ENCODE assay signal across 9 mouse cellular contexts in genomic region chr2:25460135-25460534, GRCm38 (mm10). TPM values are rescaled to one million over a fixed set of nuclear protein-coding genes. Genes with fewer than 3 reads are reported as not detected.
DNase-seq lines count a peak whose midpoint lies in the region; ATAC-seq and TF ChIP-seq lines count a peak whose summit lies in the region.
"Had no signal": no experiment of that assay in that cellular context is flagged by ENCODE, and none has a peak within 500 bp of the region (broad histone marks: within the 10 kb centered on the region; RNA-seq: fewer than 3 reads in every experiment).

No protein-coding gene starts in this region.

- peak overlapping the region; percentile 50 for H3ac ChIP-seq in C2C12 (ENCODE audit: control insufficient read depth, insufficient read length, low read depth)

- 32% methylated on average over 5 of the region's 5 CpGs for WGBS in heart, embryonic 11.5 days (ENCODE audit: insufficient replicate concordance)
- 36% methylated on average over 5 of the region's 5 CpGs for WGBS in embryonic facial prominence, embryonic 13.5 days
- 22% methylated on average over 5 of the region's 5 CpGs for WGBS in hindbrain, postnatal 0 days
- 33% methylated on average over 5 of the region's 5 CpGs for WGBS in liver, postnatal 0 days (ENCODE audit: insufficient replicate concordance)

- H3K27ac ChIP-seq in heart, embryonic 11.5 days (ENCODE audit: low read depth, low read length): peak overlapping the region; percentile 88; the same call in 1 of the 2 replicates
- peak overlapping the region; percentile 85; the same call in 1 of the 2 replicates for H3K27ac ChIP-seq in embryonic facial prominence, embryonic 13.5 days
- H3K27ac ChIP-seq in hindbrain, postnatal 0 days: peak overlapping the region; percentile 94
- H3K27ac ChIP-seq in liver, postnatal 0 days (ENCODE audit: low read depth): peak overlapping the region; percentile 71

- ATAC-seq in heart, embryonic 11.5 days (replicated peaks; ENCODE audit: insufficient number of reproducible peaks, low FRiP score, low TSS enrichment): no peak
- ATAC-seq in embryonic facial prominence, embryonic 13.5 days (ENCODE audit: insufficient number of reproducible peaks, insufficient read depth, low FRiP score, low TSS enrichment, low read depth): no peak
- peak; percentile 22 for ATAC-seq in hindbrain, postnatal 0 days
- no peak for ATAC-seq in liver, postnatal 0 days
- no peak for ATAC-seq in CD4-positive, CD25-positive, alpha-beta regulatory T cell, adult 4 months

- no peaks in the 10 kb centered on the region for H3K9me3 ChIP-seq in heart, embryonic 11.5 days (replicated peaks; ENCODE audit: control insufficient read depth, low read length)
- no peaks in the 10 kb centered on the region for H3K9me3 ChIP-seq in embryonic facial prominence, embryonic 13.5 days
- no peaks in the 10 kb centered on the region for H3K9me3 ChIP-seq in hindbrain, postnatal 0 days (ENCODE audit: low read length)
- H3K9me3 ChIP-seq in liver, postnatal 0 days (ENCODE audit: low read length): no peaks in the 10 kb centered on the region

- no peak for TF ChIP-seq CTCF in C2C12 (IDR thresholded peaks at IDR 0.05; ENCODE audit: control insufficient read depth, insufficient read depth, insufficient read length)
- no peak for TF ChIP-seq CTCF in hindbrain, postnatal 0 days (IDR thresholded peaks at IDR 0.05; ENCODE audit: low read depth)
- no peak for TF ChIP-seq CTCF in liver, postnatal 0 days (IDR thresholded peaks at IDR 0.05; ENCODE audit: low read depth)

- peaks cover 13% of the 10 kb centered on the region for H3K4me1 ChIP-seq in heart, embryonic 11.5 days (ENCODE audit: control insufficient read depth, insufficient read depth, low read length)
- peaks cover 21% of the 10 kb centered on the region for H3K4me1 ChIP-seq in embryonic facial prominence, embryonic 13.5 days
- peaks cover 17% of the 10 kb centered on the region for H3K4me1 ChIP-seq in hindbrain, postnatal 0 days (ENCODE audit: insufficient read depth, low read length)
- peaks cover 25% of the 10 kb centered on the region for H3K4me1 ChIP-seq in liver, postnatal 0 days (ENCODE audit: insufficient read depth)

- no peaks in the 10 kb centered on the region for H3K27me3 ChIP-seq in heart, embryonic 11.5 days (ENCODE audit: control insufficient read depth, insufficient read depth, low read length)
- H3K27me3 ChIP-seq in C2C12 (ENCODE audit: control insufficient read depth, insufficient read depth, insufficient read length): no peaks in the 10 kb centered on the region
- no peaks in the 10 kb centered on the region for H3K27me3 ChIP-seq in embryonic facial prominence, embryonic 13.5 days
- H3K27me3 ChIP-seq in hindbrain, postnatal 0 days (ENCODE audit: insufficient read depth, low read length): no peaks in the 10 kb centered on the region
- H3K27me3 ChIP-seq in liver, postnatal 0 days (ENCODE audit: insufficient read depth, low read length): no peaks in the 10 kb centered on the region

- H3K79me2 ChIP-seq in C2C12 (ENCODE audit: control insufficient read depth, insufficient read depth): peaks cover 7% of the 10 kb centered on the region

- no peak for TF ChIP-seq EP300 in liver, postnatal 0 days (IDR thresholded peaks at IDR 0.05; ENCODE audit: low read depth)

- intact Hi-C loops in heart, postnatal 25 days (cut with DNase I): no loop called here

- no peaks in the 10 kb centered on the region for H3K36me3 ChIP-seq in heart, embryonic 11.5 days (ENCODE audit: control insufficient read depth, insufficient read depth, low read length)
- H3K36me3 ChIP-seq in C2C12 (ENCODE audit: control insufficient read depth, insufficient read depth): no peaks in the 10 kb centered on the region
- H3K36me3 ChIP-seq in embryonic facial prominence, embryonic 13.5 days: peaks cover 24% of the 10 kb centered on the region
- peaks cover 18% of the 10 kb centered on the region; the same call in 1 of the 2 replicates for H3K36me3 ChIP-seq in hindbrain, postnatal 0 days (ENCODE audit: insufficient read depth, low read length)
- 0 out of 2 replicates have a peak, but pooled peaks cover 9% of the 10 kb centered on the region for H3K36me3 ChIP-seq in liver, postnatal 0 days (replicated peaks; ENCODE audit: insufficient read depth, low read length)

- peak overlapping the region; percentile 83 for H3K9ac ChIP-seq in heart, embryonic 11.5 days (ENCODE audit: low read depth, low read length)
- H3K9ac ChIP-seq in embryonic facial prominence, embryonic 13.5 days: peak overlapping the region; percentile 81
- peak overlapping the region; percentile 70 for H3K9ac ChIP-seq in hindbrain, postnatal 0 days (replicated peaks; ENCODE audit: low read length)
- H3K9ac ChIP-seq in liver, postnatal 0 days (replicated peaks): peak overlapping the region; percentile 50

- peak overlapping the region; percentile 93 for H3K4me2 ChIP-seq in heart, embryonic 11.5 days
- H3K4me2 ChIP-seq in embryonic facial prominence, embryonic 13.5 days: peak overlapping the region; percentile 87
- peak overlapping the region; percentile 75 for H3K4me2 ChIP-seq in hindbrain, postnatal 0 days (ENCODE audit: low read depth, low read length)
- H3K4me2 ChIP-seq in liver, postnatal 0 days (ENCODE audit: low read depth, low read length): peak overlapping the region; percentile 74

- DNase-seq in heart, postnatal 25 days (ENCODE audit: low spot score): no peak
- DNase-seq in hindbrain, postnatal 0 days (ENCODE audit: low spot score): peak; percentile 60
- DNase-seq in liver, postnatal 0 days: no peak
- no peak for DNase-seq in thymus, postnatal 36 days

- peak overlapping the region; percentile 79 for H3K4me3 ChIP-seq in heart, embryonic 11.5 days (ENCODE audit: low read depth, low read length)
- peak overlapping the region; percentile 54 for H3K4me3 ChIP-seq in C2C12 (ENCODE audit: insufficient read depth, poor library complexity, severe bottlenecking)
- H3K4me3 ChIP-seq in embryonic facial prominence, embryonic 13.5 days: peak overlapping the region; percentile 72
- peak overlapping the region; percentile 72 for H3K4me3 ChIP-seq in hindbrain, postnatal 0 days (ENCODE audit: low read length)
- peak overlapping the region; percentile 54 for H3K4me3 ChIP-seq in liver, postnatal 0 days (ENCODE audit: low read depth, low read length)

- H3K79me3 ChIP-seq in C2C12 (ENCODE audit: low read depth): no peaks in the 10 kb centered on the region

TF ChIP-seq in C2C12, 6 proteins besides CTCF, POLR2A, EP300 and RAD21 (continues in another document):
- no peak for TF ChIP-seq CEBPB (IDR thresholded peaks at IDR 0.05; ENCODE audit: low read depth)

RNA-seq across cellular contexts. Expression of gene Paxx, which starts 0.8 kb away (rescaled TPM):
- 16.5 and 20.0 TPM in 2 replicates for polyA plus RNA-seq in heart, embryonic 11.5 days (2014; fragmentation: Nextera tagmentation; extraction: Ambion mirVana)
- 10 to 100 TPM; 17.4 to 20.8 TPM for total RNA-seq in heart, postnatal 25 days (2021)
- polyA plus RNA-seq in C2C12 (2012; fragmentation: generic; extraction: Trizol): 12.3 TPM
- polyA plus RNA-seq in embryonic facial prominence, embryonic 13.5 days (2015; fragmentation: Nextera tagmentation; extraction: Ambion mirVana): 29.4 and 35.9 TPM in 2 replicates
- 183 and 187 TPM in 2 replicates for total RNA-seq in hindbrain, postnatal 0 days (2014; rRNA removed)
- 141 and 145 TPM in 2 replicates for polyA plus RNA-seq in hindbrain, postnatal 0 days (2015; fragmentation: Nextera tagmentation; extraction: Ambion mirVana)
- polyA plus RNA-seq in liver, postnatal 0 days (2015; fragmentation: Nextera tagmentation; extraction: Ambion mirVana): 14.7 and 17.1 TPM in 2 replicates
- 100 to 1,000 TPM in 1 of 2 experiments, 10 to 100 TPM in 1; 74.7 to 102 TPM for polyA plus RNA-seq in CD4-positive, CD25-positive, alpha-beta regulatory T cell, adult 4 months (2017; shearing (Covaris generic))

RNA-seq across cellular contexts. Expression of gene Clic3, which starts 3.5 kb away (rescaled TPM):
- polyA plus RNA-seq in heart, embryonic 11.5 days (2014; fragmentation: Nextera tagmentation; extraction: Ambion mirVana): 0.47 and 0.83 TPM in 2 replicates
- 1 to 10 TPM; 2.4 to 3.6 TPM for total RNA-seq in heart, postnatal 25 days (2021)
- polyA plus RNA-seq in C2C12 (2012; fragmentation: generic; extraction: Trizol): 0.15 TPM
- 5.0 and 7.2 TPM in 2 replicates for polyA plus RNA-seq in embryonic facial prominence, embryonic 13.5 days (2015; fragmentation: Nextera tagmentation; extraction: Ambion mirVana)
- 0.97 and 3.9 TPM in 2 replicates for total RNA-seq in hindbrain, postnatal 0 days (2014; rRNA removed)
- polyA plus RNA-seq in hindbrain, postnatal 0 days (2015; fragmentation: Nextera tagmentation; extraction: Ambion mirVana): 4.1 and 4.8 TPM in 2 replicates
- polyA plus RNA-seq in liver, postnatal 0 days (2015; fragmentation: Nextera tagmentation; extraction: Ambion mirVana): 0.77 and 1.4 TPM in 2 replicates
- 1 to 10 TPM; 1.2 to 2.2 TPM for polyA plus RNA-seq in CD4-positive, CD25-positive, alpha-beta regulatory T cell, adult 4 months (2017; shearing (Covaris generic))

RNA-seq across cellular contexts. Expression of gene Ptgds, which starts 9.7 kb away (rescaled TPM):
- polyA plus RNA-seq in heart, embryonic 11.5 days (2014; fragmentation: Nextera tagmentation; extraction: Ambion mirVana): 0.66 and 1.1 TPM in 2 replicates
- total RNA-seq in heart, postnatal 25 days (2021): 100 to 1,000 TPM; 117 to 160 TPM
- polyA plus RNA-seq in C2C12 (2012; fragmentation: generic; extraction: Trizol): not detected
- 1.3 and 2.8 TPM in 2 replicates for polyA plus RNA-seq in embryonic facial prominence, embryonic 13.5 days (2015; fragmentation: Nextera tagmentation; extraction: Ambion mirVana)
- 1,517 and 2,498 TPM in 2 replicates for total RNA-seq in hindbrain, postnatal 0 days (2014; rRNA removed)
- 2,872 and 3,193 TPM in 2 replicates for polyA plus RNA-seq in hindbrain, postnatal 0 days (2015; fragmentation: Nextera tagmentation; extraction: Ambion mirVana)
- polyA plus RNA-seq in liver, postnatal 0 days (2015; fragmentation: Nextera tagmentation; extraction: Ambion mirVana): 0.83 and 1.0 TPM in 2 replicates
- not detected for polyA plus RNA-seq in CD4-positive, CD25-positive, alpha-beta regulatory T cell, adult 4 months (2017; shearing (Covaris generic))

RNA-seq across cellular contexts. Expression of gene Abca2, which starts 31.6 kb away (rescaled TPM):
- 2.0 and 3.4 TPM in 2 replicates for polyA plus RNA-seq in heart, embryonic 11.5 days (2014; fragmentation: Nextera tagmentation; extraction: Ambion mirVana)
- 10 to 100 TPM; 31.2 to 36.2 TPM for total RNA-seq in heart, postnatal 25 days (2021)
- polyA plus RNA-seq in C2C12 (2012; fragmentation: generic; extraction: Trizol): 4.2 TPM
- 2.9 and 4.0 TPM in 2 replicates for polyA plus RNA-seq in embryonic facial prominence, embryonic 13.5 days (2015; fragmentation: Nextera tagmentation; extraction: Ambion mirVana)
- 84.6 and 94.9 TPM in 2 replicates for total RNA-seq in hindbrain, postnatal 0 days (2014; rRNA removed)
- polyA plus RNA-seq in hindbrain, postnatal 0 days (2015; fragmentation: Nextera tagmentation; extraction: Ambion mirVana): 10.7 and 12.5 TPM in 2 replicates
- 0.71 and 0.87 TPM in 2 replicates for polyA plus RNA-seq in liver, postnatal 0 days (2015; fragmentation: Nextera tagmentation; extraction: Ambion mirVana)
- 10 to 100 TPM; 31.9 to 45.3 TPM for polyA plus RNA-seq in CD4-positive, CD25-positive, alpha-beta regulatory T cell, adult 4 months (2017; shearing (Covaris generic))

RNA-seq across cellular contexts. Expression of gene Lcn12, which starts 33.6 kb away (rescaled TPM):
- not detected in 2 replicates for polyA plus RNA-seq in heart, embryonic 11.5 days (2014; fragmentation: Nextera tagmentation; extraction: Ambion mirVana)
- total RNA-seq in heart, postnatal 25 days (2021): not detected
- not detected for polyA plus RNA-seq in C2C12 (2012; fragmentation: generic; extraction: Trizol)
- not detected in 2 replicates for polyA plus RNA-seq in embryonic facial prominence, embryonic 13.5 days (2015; fragmentation: Nextera tagmentation; extraction: Ambion mirVana)
- total RNA-seq in hindbrain, postnatal 0 days (2014; rRNA removed): not detected in 2 replicates
- not detected in 2 replicates for polyA plus RNA-seq in hindbrain, postnatal 0 days (2015; fragmentation: Nextera tagmentation; extraction: Ambion mirVana)
- not detected in 2 replicates for polyA plus RNA-seq in liver, postnatal 0 days (2015; fragmentation: Nextera tagmentation; extraction: Ambion mirVana)
- not detected for polyA plus RNA-seq in CD4-positive, CD25-positive, alpha-beta regulatory T cell, adult 4 months (2017; shearing (Covaris generic))
- total RNA-seq: layer of hippocampus, adult 8-10 months had no signal

Comparison
In these comparisons a context has a peak if more than half of its experiments do, and no peak if none do; other contexts are left out.
1. RNA of gene Ptgds, which starts 9.7 kb away (polyA plus RNA-seq): 2,872 to 3,193 TPM in hindbrain, postnatal 0 days; 1.3 to 2.8 TPM in embryonic facial prominence, embryonic 13.5 days, 0.83 to 1.0 TPM in liver, postnatal 0 days, 0.66 to 1.1 TPM in heart, embryonic 11.5 days, not detected in C2C12 (single experiment) and not detected in CD4-positive, CD25-positive, alpha-beta regulatory T cell, adult 4 months; every median in the first group is over 100 times any median in the second.
2. Peak in every context shown above with its lines, with median percentiles within 50 percentile points of each other: H3K27ac ChIP-seq, H3K4me2 ChIP-seq, H3K4me3 ChIP-seq and H3K9ac ChIP-seq.